Mouse (Mus musculus) heart, adult 2 months (tissue): ENCODE results near the gene Arpc2. TPM values are rescaled to one million over a fixed set of nuclear protein-coding genes. Genes with fewer than 3 reads are reported as not detected.
A peak's percentile ranks its signal among the peaks of the same experiment; 100 is the strongest.

Experiments
- DNase-seq, 2 experiments: peaks; one replicate each; pipeline ENCODE4 v3.0.0; 2021
- H3K27ac ChIP-seq: fragments of 200-600 bp; 2 replicates; pipeline ENCODE4 v1.8.1; 2022
- H3K27me3 ChIP-seq: fragments of 200-500 bp; 2 replicates; pipeline ENCODE4 v1.6.1; 2012; ENCODE audit warnings: mild to moderate bottlenecking, low read length, inconsistent platforms, mixed read lengths; ENCODE audit not compliant: control insufficient read depth, insufficient read depth
- H3K36me3 ChIP-seq: fragments of 200-500 bp; 2 replicates; pipeline ENCODE4 v1.6.1; 2012; ENCODE audit warnings: low read length, inconsistent platforms; ENCODE audit not compliant: control insufficient read depth, insufficient read depth
- H3K4me1 ChIP-seq: fragments of 200-500 bp; 2 replicates; pipeline ENCODE4 v1.6.1; 2011; ENCODE audit warnings: low read length; ENCODE audit not compliant: control insufficient read depth, insufficient read depth
- H3K4me3 ChIP-seq: fragments of 200-600 bp; 2 replicates; pipeline ENCODE4 v1.8.1; 2022
- H3K79me2 ChIP-seq: fragments of 200-500 bp; replicated peaks from 2 replicates; pipeline ENCODE4 v1.6.1; 2012; ENCODE audit warnings: mild to moderate bottlenecking, inconsistent platforms, low read length, moderate library complexity, mixed read lengths; ENCODE audit not compliant: control insufficient read depth, insufficient read depth
- H3K9ac ChIP-seq: fragments of 200-500 bp; 2 replicates; pipeline ENCODE4 v1.6.1; 2012; ENCODE audit warnings: low read depth, mild to moderate bottlenecking, control low read depth, inconsistent platforms, low read length, mixed read lengths
- CTCF ChIP-seq: fragments of 200-600 bp; IDR thresholded peaks from 2 replicates; pipeline ENCODE4 v1.8.1; 2022; ENCODE audit warnings: antibody characterized with exemption, mild to moderate bottlenecking, moderate library complexity
- EP300 ChIP-seq: fragments of 200-500 bp; IDR thresholded peaks from 2 replicates; pipeline ENCODE4 v1.6.1; 2011; ENCODE audit warnings: low read depth, low read length, control low read depth; ENCODE audit not compliant: insufficient read depth
- POLR2A ChIP-seq: fragments of 200-500 bp; IDR thresholded peaks from 2 replicates; pipeline ENCODE4 v1.6.1; 2011; ENCODE audit warnings: mild to moderate bottlenecking, low read depth, low read length, control low read depth; ENCODE audit not compliant: insufficient read depth
- WGBS: fragments of 180-500 bp; shearing (Covaris S2); methylation state at CpG from one replicate; pipeline ENCODE4 v1.1.7; 2018; 5-methylcytosine and 5-hydroxymethylcytosine counted together
- intact Hi-C: fragments of 180-260 bp; cut with DNase I; formaldehyde crosslinking; loops from one replicate; pipeline ENCODE4 v1.15.1; 2025
- polyA plus RNA-seq: library from polyadenylated mRNA; depleted of rRNA; stranded (reverse); fragments of >200 nt; gene quantifications from 2 replicates; pipeline ENCODE4 v1.2.3, GENCODE M21; 2012
- total RNA-seq, 2 experiments: library from RNA; stranded (reverse); gene quantifications; 2 replicates each; pipeline ENCODE4 v1.2.3; 2021

The Arpc2 gene
- total and polyA plus RNA-seq, 3 experiments, result 85.5 to 132 (median 130) TPM

- Histone ChIP-seq H3K27me3 (no peaks in the 10 kb centered on the region), H3K4me1 (peaks cover 39% of the 10 kb centered on the region), H3K27ac (peak overlapping the region; percentile 15), H3K4me3 (no peak overlapping the region), H3K36me3 (peaks cover 15% of the 10 kb centered on the region), H3K9ac (0 out of 2 replicates have a peak overlapping the region, but pooled peaks have one; percentile 3), H3K79me2 (no peaks in the 10 kb centered on the region)
- DNase-seq, result peak in 1 of 2 experiments; percentile 41
- TF ChIP-seq POLR2A (no peak), EP300 (no peak), CTCF (no peak)
- WGBS, result 54% methylated on average over 5 of the region's 5 CpGs
- intact Hi-C loops, result no loop called here
These were observed 54.3 kb downstream of the Arpc2 start for GRCm38 (mm10) chr1:74290141-74290540.

GRCm38 (mm10) chr1:74292331-74293020 lies 56.6 kb downstream of the Arpc2 start:
- Histone ChIP-seq H3K4me3 (no peak overlapping the region), H3K27me3 (no peaks in the 10 kb centered on the region), H3K36me3 (peaks cover 15% of the 10 kb centered on the region), H3K9ac (no peak overlapping the region), H3K79me2 (no peaks in the 10 kb centered on the region), H3K4me1 (peaks cover 55% of the 10 kb centered on the region), H3K27ac (no peak overlapping the region)
- TF ChIP-seq EP300, result no peak
- no peak for TF ChIP-seq POLR2A
- TF ChIP-seq CTCF, result no peak
- WGBS, result 83% methylated on average over 11 of the region's 11 CpGs
- no peak for DNase-seq
- intact Hi-C loops, result no loop called here

- H3K27ac ChIP-seq, result peak overlapping the region; percentile 61; the same call in 1 of the 2 replicates
- H3K27me3 ChIP-seq, result no peaks in the 10 kb centered on the region
- peaks cover 64% of the 10 kb centered on the region for H3K4me1 ChIP-seq
- DNase-seq, result no peak
- TF ChIP-seq POLR2A, result no peak
- TF ChIP-seq EP300, result no peak
- TF ChIP-seq CTCF, result no peak
- peaks cover 16% of the 10 kb centered on the region for H3K36me3 ChIP-seq
- H3K4me3 ChIP-seq, result no peak overlapping the region
- WGBS, result 66% methylated on average over 8 of the region's 8 CpGs
- no peaks in the 10 kb centered on the region for H3K79me2 ChIP-seq
- no peak overlapping the region for H3K9ac ChIP-seq
- intact Hi-C loops, result no loop called here
These were observed 57.5 kb downstream of the Arpc2 start for GRCm38 (mm10) chr1:74293306-74293960.

- H3K9ac ChIP-seq, result no peak overlapping the region
- no peaks in the 10 kb centered on the region for H3K79me2 ChIP-seq
- intact Hi-C loops, result no loop called here
- peaks cover 16% of the 10 kb centered on the region for H3K36me3 ChIP-seq
- peaks cover 66% of the 10 kb centered on the region for H3K4me1 ChIP-seq
- H3K27ac ChIP-seq, result peak overlapping the region; percentile 61
- TF ChIP-seq POLR2A, result no peak
- no peak for TF ChIP-seq EP300
- no peak for TF ChIP-seq CTCF
- H3K27me3 ChIP-seq, result no peaks in the 10 kb centered on the region
- DNase-seq, result no peak
- H3K4me3 ChIP-seq, result no peak overlapping the region
- WGBS, result 48% methylated on average over 3 of the region's 3 CpGs
These were observed 58.3 kb downstream of the Arpc2 start for GRCm38 (mm10) chr1:74294090-74294643.

GRCm38 (mm10) chr1:74294733-74295455 lies 59.0 kb downstream of the Arpc2 start:
- TF ChIP-seq EP300 (no peak), CTCF (no peak), POLR2A (no peak)

More at GRCm38 (mm10) chr1:74294733-74295455, 59.0 kb downstream of the Arpc2 start:
- Histone ChIP-seq H3K4me1 (peaks cover 64% of the 10 kb centered on the region), H3K79me2 (no peaks in the 10 kb centered on the region), H3K36me3 (peaks cover 14% of the 10 kb centered on the region), H3K27ac (peak overlapping the region; percentile 97), H3K9ac (peak overlapping the region; percentile 42), H3K4me3 (no peak overlapping the region), H3K27me3 (no peaks in the 10 kb centered on the region)
- intact Hi-C loops, result no loop called here
- WGBS, result 53% methylated on average over 6 of the region's 6 CpGs
- DNase-seq, result no peak
